Mouse (Mus musculus) layer of hippocampus, adult 9-10 months (tissue): Measurements from ENCODE around the gene Idi2.
A peak's percentile ranks its signal among the peaks of the same experiment; 100 is the strongest.
"Not testable (repeated sequence)": the region's sequence is repeated elsewhere in the genome, so short reads cannot be mapped to it uniquely, and the experiment has no call there.

Source experiments
- DNase-seq: peaks from one replicate; pipeline ENCODE4 v3.0.0; 2022; ENCODE audit warnings: low spot score

Gene Idi2

DNA sequence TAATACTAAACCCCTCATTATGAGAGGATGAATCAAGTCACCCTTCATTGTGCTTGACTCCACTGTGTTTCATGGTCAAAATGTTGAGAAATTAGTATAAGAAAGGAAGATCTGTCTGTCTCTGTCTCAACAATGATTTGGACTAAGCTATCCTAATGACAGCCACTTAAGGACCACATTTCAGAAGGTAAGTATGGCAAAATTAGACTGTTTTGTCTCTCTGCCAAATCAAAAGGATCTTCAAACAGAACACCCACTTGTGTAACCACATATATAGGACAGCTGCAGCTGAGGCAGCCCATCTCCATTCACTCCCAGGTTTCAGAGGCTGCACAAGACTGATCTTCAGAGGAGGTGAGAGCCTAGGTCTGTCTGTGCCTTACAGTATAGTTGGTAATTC lies at the start of gene Idi2:
Idi2 (plus strand) TSS at position 301 of the 400 bp plus-strand sequence.
- not testable (repeated sequence) for DNase-seq

DNA sequence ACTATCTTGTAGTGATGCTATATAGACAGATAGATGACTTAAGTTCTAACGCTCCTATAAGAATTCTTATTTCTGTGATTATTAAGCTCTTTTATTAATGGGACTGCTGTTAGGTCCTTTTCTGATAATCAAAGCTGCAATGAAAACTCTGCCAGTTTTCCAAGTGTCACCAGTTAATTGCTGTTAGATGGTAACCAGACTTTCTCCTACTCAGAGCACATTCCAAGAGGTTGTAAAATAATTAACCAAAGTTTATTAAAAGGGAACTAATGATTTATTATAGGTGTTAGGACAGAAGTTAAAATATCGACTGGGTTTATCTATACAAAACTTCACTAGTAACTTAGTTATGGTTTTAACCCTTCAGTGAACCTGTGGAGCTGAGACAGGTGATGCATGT lies 46.7 kb upstream of the Idi2 start:
- not testable (repeated sequence) for DNase-seq

DNA sequence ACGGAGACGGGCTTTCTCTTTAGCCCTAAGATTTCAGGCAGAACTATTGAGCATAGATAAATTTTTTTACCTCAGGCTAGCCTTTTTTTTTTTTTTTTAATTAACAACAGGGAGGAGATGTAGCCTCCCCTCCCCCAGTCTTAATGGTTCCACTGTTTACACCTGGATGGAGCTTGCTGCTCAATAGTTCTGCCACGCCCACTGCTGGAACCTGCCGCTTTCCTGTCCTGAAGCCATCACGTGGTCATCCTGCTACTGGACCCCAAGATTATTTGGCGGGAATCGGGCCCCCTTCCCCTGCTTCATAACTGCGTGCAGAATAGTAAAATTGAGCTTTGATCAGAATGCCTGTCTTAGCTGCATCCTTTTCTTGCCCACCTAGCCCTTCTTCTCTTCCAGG lies 38.8 kb upstream of the Idi2 start:
- DNase-seq = not testable (repeated sequence)

- no peak for DNase-seq
Observed at GRCm38 (mm10) chr13:8933499-8933898, 19.2 kb upstream of the Idi2 start.

GRCm38 (mm10) chr13:8937611-8938140 lies 15.0 kb upstream of the Idi2 start:
- not testable (repeated sequence) for DNase-seq

- not testable (repeated sequence) for DNase-seq
Observed at GRCm38 (mm10) chr13:8941110-8941509, 11.6 kb upstream of the Idi2 start.

GRCm38 (mm10) chr13:8941701-8942100 lies 11.0 kb upstream of the Idi2 start:
- DNase-seq = not testable (repeated sequence)

- DNase-seq = not testable (repeated sequence)
Observed at GRCm38 (mm10) chr13:8943828-8944227, 8.8 kb upstream of the Idi2 start.

DNA sequence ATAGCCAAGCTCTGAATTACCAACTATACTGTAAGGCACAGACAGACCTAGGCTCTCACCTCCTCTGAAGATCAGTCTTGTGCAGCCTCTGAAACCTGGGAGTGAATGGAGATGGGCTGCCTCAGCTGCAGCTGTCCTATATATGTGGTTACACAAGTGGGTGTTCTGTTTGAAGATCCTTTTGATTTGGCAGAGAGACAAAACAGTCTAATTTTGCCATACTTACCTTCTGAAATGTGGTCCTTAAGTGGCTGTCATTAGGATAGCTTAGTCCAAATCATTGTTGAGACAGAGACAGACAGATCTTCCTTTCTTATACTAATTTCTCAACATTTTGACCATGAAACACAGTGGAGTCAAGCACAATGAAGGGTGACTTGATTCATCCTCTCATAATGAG lies 4.5 kb upstream of the Idi2 start, which contains the start of gene Gm9745:
Gm9745 (minus strand) TSS at position 101 of the 400 bp plus-strand sequence.
- not testable (repeated sequence) for DNase-seq

GRCm38 (mm10) chr13:8955127-8955526 lies 2.5 kb downstream of the Idi2 start:
- DNase-seq = not testable (repeated sequence)

GRCm38 (mm10) chr13:8956873-8957272 lies 4.2 kb downstream of the Idi2 start:
- DNase-seq = not testable (repeated sequence)

- not testable (repeated sequence) for DNase-seq
Observed at GRCm38 (mm10) chr13:8959058-8959457, 6.4 kb downstream of the Idi2 start.

- not testable (repeated sequence) for DNase-seq
Observed at GRCm38 (mm10) chr13:8959554-8959953, 6.9 kb downstream of the Idi2 start.

- DNase-seq = not testable (repeated sequence)
Observed at GRCm38 (mm10) chr13:8961128-8961888, 8.6 kb downstream of the Idi2 start.

GRCm38 (mm10) chr13:8962266-8962665 lies 9.6 kb downstream of the Idi2 start:
- DNase-seq = not testable (repeated sequence)

- no peak for DNase-seq
Observed at GRCm38 (mm10) chr13:8965224-8965623, 12.6 kb downstream of the Idi2 start.

DNA sequence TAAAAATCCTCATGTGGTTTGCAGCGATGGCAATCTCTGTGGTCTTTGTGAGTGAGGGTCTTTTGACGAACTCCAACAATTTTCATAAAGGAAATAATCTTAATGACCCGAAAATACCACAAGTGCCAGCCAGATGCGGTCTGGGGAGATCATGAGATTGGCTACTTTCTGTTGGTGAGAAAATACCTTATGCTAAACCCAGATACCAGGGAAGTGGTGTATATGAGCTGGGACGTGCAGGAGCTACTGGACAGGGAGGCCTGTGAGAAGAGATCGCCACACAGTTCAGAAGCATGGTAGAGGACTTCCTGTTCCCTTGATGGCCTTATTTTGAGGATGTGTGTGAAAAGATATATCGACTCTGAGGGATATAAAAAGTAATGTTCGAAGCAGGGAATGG lies 15.1 kb downstream of the Idi2 start:
- DNase-seq = no peak

DNA sequence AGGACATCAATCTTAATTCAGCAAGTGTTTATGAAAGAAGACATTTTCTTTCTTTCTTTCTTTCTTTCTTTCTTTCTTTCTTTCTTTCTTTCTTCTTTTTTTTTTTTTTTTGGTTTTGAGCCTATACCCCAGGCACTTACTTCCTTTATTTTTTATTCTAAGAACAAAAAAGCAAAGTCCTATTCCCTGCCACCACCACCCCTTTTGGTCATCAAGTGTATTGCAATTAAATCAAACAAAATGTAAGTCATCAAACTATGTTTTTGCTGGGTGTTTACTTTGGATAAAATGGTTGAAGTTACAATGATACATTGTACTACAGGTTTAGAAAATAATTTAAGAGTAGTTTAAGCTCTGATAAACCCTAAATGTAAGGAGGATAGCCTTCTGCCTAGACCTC lies 19.7 kb downstream of the Idi2 start:
- no peak for DNase-seq

GRCm38 (mm10) chr13:8972972-8973371 lies 20.3 kb downstream of the Idi2 start:
- DNase-seq = no peak

GRCm38 (mm10) chr13:8992231-8992630 lies 39.6 kb downstream of the Idi2 start:
- no peak for DNase-seq

DNA sequence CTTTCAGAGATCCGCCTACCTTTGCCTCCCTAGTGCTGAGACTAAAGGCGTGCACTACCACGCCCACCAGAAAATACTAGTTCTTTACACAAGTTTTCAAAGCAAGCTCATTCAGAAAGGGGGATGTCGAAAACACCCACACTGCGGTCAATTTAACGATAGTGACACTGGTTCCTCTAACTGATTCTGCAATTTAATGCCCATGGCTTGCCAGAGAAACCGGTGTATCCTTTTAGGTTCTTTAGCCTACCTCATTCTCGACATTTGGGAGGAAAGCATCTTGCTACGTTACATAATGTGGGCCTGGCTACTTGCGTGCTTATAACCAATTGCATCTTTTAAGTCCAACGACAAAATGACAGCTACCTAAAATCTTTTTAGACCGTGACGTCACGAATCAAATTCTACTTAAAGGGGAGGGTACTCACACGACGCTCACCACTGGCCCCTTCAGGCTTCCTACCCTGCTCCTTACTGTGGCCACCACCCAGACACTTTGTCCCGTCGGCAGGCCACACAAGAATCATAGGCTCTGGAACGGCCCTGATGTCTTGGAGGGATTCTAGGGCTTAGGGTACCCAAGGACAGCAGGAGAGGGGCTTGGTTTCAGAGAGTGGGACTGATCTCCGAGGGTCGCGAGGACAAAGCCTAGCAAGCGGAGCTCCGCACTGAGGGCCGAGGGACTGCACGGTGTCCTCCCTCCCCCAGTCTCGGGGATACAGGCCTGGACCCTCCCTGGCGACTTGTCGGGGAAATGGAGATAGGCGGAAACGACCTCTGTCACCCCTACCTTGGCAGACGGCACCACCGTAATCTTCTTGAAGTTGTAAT lies 42.7 kb downstream of the Idi2 start:
- DNase-seq = no peak

DNA sequence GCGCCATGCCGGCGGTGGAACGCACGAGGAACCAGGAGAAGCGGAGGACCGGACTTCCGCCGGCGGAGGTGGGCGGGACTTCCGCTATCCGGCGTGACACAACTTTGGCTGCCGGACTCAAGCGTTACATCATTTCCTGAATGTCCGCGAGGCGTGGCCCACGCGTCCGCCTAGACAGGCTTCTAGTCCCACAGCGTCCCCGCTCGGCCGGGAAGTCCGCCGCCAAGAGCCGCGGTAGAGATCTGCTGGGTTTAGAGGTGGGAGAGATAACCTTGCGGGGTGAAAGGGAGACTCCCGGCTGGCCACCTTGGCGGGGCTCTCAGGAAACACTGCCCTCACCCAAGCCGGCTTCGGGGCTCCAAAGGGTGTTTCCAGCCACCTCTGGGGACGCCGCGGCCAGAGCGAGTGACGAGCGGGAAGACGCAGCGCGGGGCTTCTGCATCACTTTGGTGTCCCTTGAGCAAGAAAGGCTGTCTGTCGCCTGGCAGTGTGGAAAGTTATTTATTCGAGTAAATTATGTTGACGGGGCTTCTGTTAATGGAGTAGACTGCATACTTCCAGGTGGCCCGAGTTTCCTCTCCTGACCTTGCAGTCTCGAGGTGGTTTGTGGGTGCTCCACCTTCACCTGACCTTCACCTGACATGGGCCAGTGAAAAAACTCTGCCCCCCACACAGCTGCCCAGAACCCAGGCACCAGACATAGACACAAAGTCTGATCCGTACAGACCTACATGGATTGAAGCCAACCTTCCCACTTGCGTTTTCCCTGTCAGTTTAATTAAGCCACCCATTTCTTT lies 43.5 kb downstream of the Idi2 start, which contains the start of gene Gtpbp4:
Gtpbp4 (minus strand) TSS at position 94 of the 797 bp plus-strand sequence.
- peak; percentile 91 for DNase-seq
